Mouse (Mus musculus) olfactory bulb, adult 2 months (tissue): ENCODE measurements around the gene Rtkn. TPM values are rescaled to one million over a fixed set of nuclear protein-coding genes. Genes with fewer than 3 reads are reported as not detected.

Experiments used
- H3K27ac ChIP-seq: fragments of 200-500 bp; 2 replicates; pipeline ENCODE4 v1.5.1; 2012; ENCODE audit warnings: low read depth, low read length; ENCODE audit not compliant: insufficient read depth
- H3K4me1 ChIP-seq: fragments of 200-500 bp; 2 replicates; pipeline ENCODE4 v1.6.1; 2012; ENCODE audit warnings: low read length; ENCODE audit not compliant: control insufficient read depth, insufficient read depth
- H3K4me3 ChIP-seq: fragments of 200-500 bp; 2 replicates; pipeline ENCODE4 v1.5.1; 2012; ENCODE audit warnings: mild to moderate bottlenecking, low read depth, low read length, moderate library complexity; ENCODE audit not compliant: insufficient read depth
- CTCF ChIP-seq: fragments of 200-500 bp; IDR thresholded peaks from 2 replicates; pipeline ENCODE4 v1.5.1; 2012; ENCODE audit warnings: low read depth, mild to moderate bottlenecking, low read length, moderate library complexity; ENCODE audit not compliant: insufficient read depth
- POLR2A ChIP-seq: fragments of 200-500 bp; IDR thresholded peaks from 2 replicates; pipeline ENCODE4 v1.6.1; 2012; ENCODE audit warnings: mild to moderate bottlenecking, low read depth, low read length, moderate library complexity; ENCODE audit not compliant: insufficient read depth
- WGBS: fragments of 180-500 bp; shearing (Covaris S2); methylation state at CpG from one replicate; pipeline ENCODE4 v1.1.7; 2018; 5-methylcytosine and 5-hydroxymethylcytosine counted together
- polyA plus RNA-seq: library from polyadenylated mRNA; stranded (reverse); fragments of >200 nt; gene quantifications from 2 replicates; pipeline ENCODE4 v1.2.4, GENCODE M21; 2012; ENCODE audit warnings: low replicate concordance; ENCODE audit not compliant: missing spikeins, insufficient read depth, insufficient read length

Gene Rtkn
- polyA plus RNA-seq, 1 experiment = not detected

- TF ChIP-seq POLR2A = no peak
- TF ChIP-seq CTCF = no peak
- WGBS = 14% methylated on average over 37 of the region's 37 CpGs
- H3K4me1 ChIP-seq = peaks cover 22% of the 10 kb centered on the region
- no peak overlapping the region for H3K4me3 ChIP-seq
- H3K27ac ChIP-seq = no peak overlapping the region
Measured at GRCm38 (mm10) chr6:83135571-83136161, 403 bp downstream of the Rtkn start.

DNA sequence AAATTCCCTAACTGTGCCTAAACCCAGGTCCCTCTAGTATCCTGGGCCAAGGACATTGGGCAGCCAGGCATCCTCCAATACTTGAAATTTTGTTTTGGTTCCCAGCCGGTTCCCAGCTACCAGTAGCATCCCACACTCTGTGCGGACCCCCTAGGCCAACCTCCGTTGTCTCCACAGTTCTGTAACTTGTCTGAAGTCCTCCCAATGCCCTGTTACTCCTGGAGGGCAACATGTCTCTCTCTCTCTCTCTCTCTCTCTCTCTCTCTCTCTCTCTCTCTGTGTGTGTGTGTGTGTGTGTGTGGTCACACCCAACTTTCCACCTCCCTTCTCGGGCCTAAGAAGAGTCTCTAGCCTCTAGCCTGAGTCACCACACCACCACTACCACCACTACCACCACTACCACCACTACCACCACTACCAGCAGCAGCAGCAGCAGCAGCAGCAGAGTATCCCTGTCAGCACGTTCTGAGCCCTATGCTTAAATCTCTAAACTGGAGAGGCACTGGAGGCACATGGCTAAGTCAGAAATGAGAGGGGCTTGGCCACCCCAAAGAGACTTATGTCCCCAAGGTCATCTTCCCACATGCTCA, 1.1 kb downstream of the Rtkn start:
- peaks cover 22% of the 10 kb centered on the region for H3K4me1 ChIP-seq
- peak overlapping the region; percentile 30 for H3K27ac ChIP-seq
- 53% methylated on average over 5 of the region's 5 CpGs for WGBS
- peak overlapping the region; percentile 44 for H3K4me3 ChIP-seq
- TF ChIP-seq CTCF (no peak), POLR2A (no peak)

DNA sequence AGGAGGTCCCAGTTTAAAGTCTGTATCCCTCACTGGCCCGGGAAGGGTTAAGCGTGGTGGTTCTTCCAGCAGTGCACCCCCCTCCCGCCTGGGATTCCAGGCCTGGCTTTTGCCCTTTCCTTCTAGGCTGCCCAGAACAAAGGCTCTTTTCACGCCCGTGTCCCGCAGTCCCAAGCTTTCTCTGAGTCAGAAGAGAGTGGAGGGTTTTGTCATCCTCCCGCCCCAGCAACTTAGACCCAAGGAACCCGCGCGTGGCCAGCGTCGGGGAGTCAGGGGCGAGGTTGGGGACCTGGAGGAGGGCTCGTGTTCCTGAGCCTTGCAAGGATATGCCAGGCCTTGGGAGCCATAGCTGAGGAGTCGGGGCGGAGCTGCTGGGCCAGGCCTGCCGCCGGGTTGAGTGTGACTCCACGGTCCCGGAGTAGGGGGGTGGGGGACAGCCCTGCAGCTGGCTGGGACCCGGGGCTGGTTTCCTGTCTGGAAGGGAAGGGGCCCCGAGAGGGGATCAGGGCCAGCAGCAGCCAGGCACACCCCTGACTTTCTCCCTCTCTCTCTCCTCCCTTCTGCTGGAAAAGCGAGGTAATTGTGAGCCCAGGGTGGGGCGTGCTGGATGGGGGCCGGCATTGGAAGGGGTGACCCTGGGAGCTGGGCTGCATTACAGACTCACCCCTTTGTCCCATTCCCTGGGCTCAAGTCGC, 1.8 kb downstream of the Rtkn start:
- peak overlapping the region; percentile 44 for H3K4me3 ChIP-seq
- peaks cover 27% of the 10 kb centered on the region for H3K4me1 ChIP-seq
- TF ChIP-seq POLR2A = 0 out of 2 replicates have a peak, but pooled peaks have one; percentile 4
- TF ChIP-seq CTCF = no peak
- WGBS = 10% methylated on average over 26 of the region's 26 CpGs
- H3K27ac ChIP-seq = peak overlapping the region; percentile 30

DNA sequence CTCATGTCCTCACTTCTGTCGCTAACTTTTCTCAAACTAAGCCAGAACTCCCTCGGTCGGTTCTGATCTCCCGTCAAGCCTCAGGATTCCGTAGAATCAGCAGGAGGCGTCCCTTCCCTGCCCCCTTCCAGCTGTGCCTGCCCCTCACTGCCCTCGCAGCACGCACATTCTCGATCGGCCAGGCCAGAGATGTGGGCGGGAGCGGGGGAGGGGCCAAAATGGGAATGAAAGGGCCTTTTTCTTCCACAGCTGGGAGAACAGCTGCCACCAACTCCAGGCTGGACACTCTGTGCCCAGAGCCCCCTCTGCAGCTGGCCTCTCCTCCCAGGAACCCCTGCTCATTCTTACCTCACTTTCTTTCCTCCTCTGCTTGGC, 2.3 kb downstream of the Rtkn start:
- Histone ChIP-seq H3K27ac (peak overlapping the region; percentile 56), H3K4me1 (peaks cover 28% of the 10 kb centered on the region), H3K4me3 (peak overlapping the region; percentile 44)
- WGBS = 8% methylated on average over 12 of the region's 12 CpGs
- TF ChIP-seq CTCF = no peak
- no peak for TF ChIP-seq POLR2A

DNA sequence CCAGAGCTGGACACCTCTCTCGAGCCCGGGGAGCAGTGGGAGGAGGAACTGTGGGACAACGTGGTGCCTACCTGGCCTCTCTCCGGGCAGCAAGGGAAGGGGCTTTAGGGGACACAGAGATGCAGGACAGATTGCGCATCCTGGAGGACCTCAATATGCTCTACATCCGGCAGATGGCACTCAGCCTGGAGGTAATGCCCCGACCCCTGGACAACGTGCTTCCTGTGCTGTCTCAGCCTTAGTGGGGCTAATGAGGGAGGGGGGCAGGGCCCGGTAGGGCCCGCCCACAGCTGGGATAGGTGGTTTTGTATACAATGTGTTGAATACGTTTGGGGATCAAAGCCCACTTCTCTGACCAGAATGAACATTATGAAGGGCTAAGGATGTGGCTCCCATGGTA, 2.8 kb downstream of the Rtkn start:
- H3K4me3 ChIP-seq = peak overlapping the region; percentile 27
- no peak for TF ChIP-seq CTCF
- TF ChIP-seq POLR2A = no peak
- peak overlapping the region; percentile 56 for H3K27ac ChIP-seq
- peaks cover 31% of the 10 kb centered on the region for H3K4me1 ChIP-seq
- 10% methylated on average over 11 of the region's 11 CpGs for WGBS

GRCm38 (mm10) chr6:83140044-83140443, 4.8 kb downstream of the Rtkn start:
- 77% methylated on average over 8 of the region's 8 CpGs for WGBS
- Histone ChIP-seq H3K4me3 (no peak overlapping the region), H3K4me1 (peaks cover 32% of the 10 kb centered on the region), H3K27ac (no peak overlapping the region)
- TF ChIP-seq POLR2A = no peak
- no peak for TF ChIP-seq CTCF

- TF ChIP-seq CTCF (no peak), POLR2A (no peak)
- H3K4me1 ChIP-seq = peaks cover 29% of the 10 kb centered on the region
- H3K27ac ChIP-seq = peak overlapping the region; percentile 91
- WGBS = 53% methylated on average over 4 of the region's 4 CpGs
- peak overlapping the region; percentile 53 for H3K4me3 ChIP-seq
Measured at GRCm38 (mm10) chr6:83141636-83142035, 6.4 kb downstream of the Rtkn start.

- 3% methylated on average over 41 of the region's 41 CpGs for WGBS
- Histone ChIP-seq H3K27ac (peak overlapping the region; percentile 91), H3K4me1 (peaks cover 26% of the 10 kb centered on the region), H3K4me3 (peak overlapping the region; percentile 53)
- no peak for TF ChIP-seq CTCF
- peak; percentile 78 for TF ChIP-seq POLR2A
Measured at GRCm38 (mm10) chr6:83142211-83142731, 7.0 kb downstream of the Rtkn start.

GRCm38 (mm10) chr6:83142886-83143285, 7.6 kb downstream of the Rtkn start:
- 65% methylated on average over 11 of the region's 11 CpGs for WGBS
- Histone ChIP-seq H3K4me3 (peak overlapping the region; percentile 53), H3K27ac (0 out of 2 replicates have a peak overlapping the region, but pooled peaks have one; percentile 41), H3K4me1 (peaks cover 24% of the 10 kb centered on the region)
- no peak for TF ChIP-seq POLR2A
- no peak for TF ChIP-seq CTCF
